Mouse (Mus musculus) stomach, postnatal 0 days (tissue): ENCODE data around the gene Psma5.

Source experiments
- CTCF ChIP-seq: IDR thresholded peaks from 2 replicates; pipeline ENCODE4 v1.5.1; 2016; ENCODE audit warnings: antibody characterized with exemption, low read depth, mild to moderate bottlenecking, moderate library complexity
- EP300 ChIP-seq: optimal IDR thresholded peaks from 2 replicates; pipeline ENCODE3; 2016; ENCODE audit warnings: antibody characterized with exemption

DNA sequence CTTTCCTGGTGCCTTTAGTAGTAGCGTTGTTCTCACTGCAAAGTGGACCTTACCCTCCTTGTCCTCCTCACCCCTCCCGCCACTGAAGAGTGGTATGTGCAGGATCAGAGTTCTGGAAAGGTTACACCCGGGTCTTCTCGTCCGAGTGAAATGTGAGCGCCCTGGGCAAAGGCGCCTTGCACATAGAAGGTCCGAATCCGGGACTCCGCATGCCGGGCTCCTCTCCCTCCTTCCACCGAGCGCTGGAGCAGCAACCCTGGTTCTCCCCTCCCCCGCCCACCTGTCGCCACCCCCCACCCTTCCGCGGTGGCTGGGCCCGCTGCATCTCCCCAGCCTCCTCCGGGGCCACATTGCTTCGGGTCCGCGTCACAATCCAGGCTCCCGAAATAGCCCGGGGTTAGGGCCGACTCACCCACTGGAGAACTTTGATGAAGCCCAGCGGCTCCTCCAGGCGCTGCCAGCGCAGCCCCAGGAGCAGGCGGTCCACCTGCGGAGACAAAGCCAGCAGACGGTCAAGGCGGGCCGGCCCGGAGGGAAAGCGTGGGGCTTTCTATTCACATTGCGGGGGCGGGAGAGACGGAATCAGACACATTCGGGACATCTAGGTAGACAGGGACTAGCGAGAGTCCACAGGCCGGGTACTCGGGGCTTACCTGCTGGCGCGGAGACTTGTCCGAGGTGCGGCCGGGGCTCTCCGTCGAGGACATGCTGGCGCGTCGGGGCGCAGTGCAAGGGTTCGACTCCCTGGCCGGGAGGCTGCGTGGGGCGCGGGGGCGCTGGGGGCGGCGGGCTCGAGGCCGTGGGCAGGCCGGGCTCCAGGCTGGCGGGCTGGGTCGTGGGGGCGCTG is 30.8 kb upstream of the Psma5 start:
- no peak for TF ChIP-seq CTCF
- TF ChIP-seq EP300: no peak
